Mouse (Mus musculus): Measurements from ENCODE around the gene Pmpca.

Pmpca gene

GRCm38 (mm10) chr2:26423086-26423485, 33.9 kb downstream of the Pmpca start:
- DNase-seq (ENCODE audit: inconsistent age in 2 of 2, low spot score in 1 of 2): no peak

- no peak for DNase-seq (ENCODE audit: inconsistent age in 2 of 2, low spot score in 1 of 2)
These were observed 35.4 kb downstream of the Pmpca start for GRCm38 (mm10) chr2:26424541-26424940.

DNA sequence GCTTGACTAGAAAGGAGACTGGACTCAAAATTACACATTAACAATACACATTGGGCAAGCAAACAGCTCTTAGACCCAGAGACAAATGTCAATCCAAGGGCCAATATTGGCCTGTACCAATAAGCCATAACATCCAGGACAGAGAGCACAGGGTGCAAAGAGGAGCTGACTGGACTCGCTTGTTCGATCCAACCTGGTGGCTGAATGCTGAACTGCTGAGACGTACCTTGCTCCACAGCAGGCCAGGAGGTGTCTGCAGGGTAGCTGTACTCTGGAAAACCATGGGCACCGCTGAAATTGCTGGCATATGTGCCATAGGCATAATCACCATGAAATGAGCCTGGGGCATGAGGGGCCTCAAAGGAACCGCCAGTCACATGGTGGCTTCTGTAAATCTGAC, 40.7 kb downstream of the Pmpca start:
- no peak for DNase-seq (ENCODE audit: inconsistent age in 2 of 2, low spot score in 1 of 2)

DNA sequence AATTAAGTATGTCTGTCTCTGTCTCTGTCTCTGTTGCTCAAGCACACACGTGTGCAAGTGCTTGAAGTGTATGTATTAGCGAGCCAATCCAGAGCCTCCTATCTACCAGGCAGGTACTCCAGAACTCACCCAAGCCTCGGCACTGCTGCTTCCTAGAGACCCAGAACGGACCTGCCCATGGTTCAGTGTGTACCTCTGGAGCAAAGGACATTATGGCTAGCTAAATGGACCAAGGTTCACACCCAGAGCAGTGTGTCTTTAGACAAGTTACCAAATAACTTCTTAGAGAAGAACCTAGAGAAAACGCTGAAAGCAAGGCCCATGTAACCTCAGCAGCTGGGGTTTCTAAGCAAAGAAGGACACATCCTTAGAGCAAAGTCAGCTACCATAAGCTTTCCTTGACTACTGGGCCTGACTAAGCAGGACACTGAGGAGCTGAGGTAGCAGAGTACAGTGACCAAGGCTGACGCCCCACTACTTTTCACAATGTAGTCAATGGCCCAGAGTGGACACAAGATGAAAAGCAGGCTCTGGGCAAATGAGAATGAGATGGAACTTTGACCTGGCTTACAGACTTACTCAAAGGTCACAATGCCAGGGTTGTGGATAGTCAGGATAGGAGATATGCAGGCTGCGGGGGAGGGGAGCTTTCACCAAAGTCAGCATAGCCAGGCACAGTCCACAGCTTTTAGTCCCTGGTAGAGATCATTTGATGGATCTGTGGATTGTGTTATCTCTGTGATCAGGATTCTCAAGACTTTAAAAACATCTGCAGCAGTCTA, 45.8 kb downstream of the Pmpca start:
- DNase-seq (ENCODE audit: inconsistent age in 2 of 2, low spot score in 1 of 2): no peak

DNA sequence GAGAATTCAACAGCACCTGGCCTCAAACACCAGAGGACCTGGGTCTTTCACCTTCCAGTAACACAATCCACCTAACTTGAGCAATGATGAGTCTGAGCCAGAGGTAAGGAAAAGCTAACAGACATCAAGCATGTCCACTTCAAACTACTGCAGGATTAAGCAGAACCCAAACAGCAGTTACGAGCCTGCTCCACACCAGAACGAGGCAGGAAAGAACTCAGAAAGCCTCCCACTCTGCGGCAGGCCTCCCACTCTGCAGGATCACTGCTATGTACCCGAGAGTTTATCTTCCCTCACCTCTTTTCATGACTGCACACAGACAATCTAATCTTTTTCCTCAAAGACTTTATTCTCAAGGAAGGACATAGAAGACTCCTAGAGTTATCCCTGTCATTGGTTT, 48.1 kb downstream of the Pmpca start:
- DNase-seq (ENCODE audit: inconsistent age in 2 of 2, low spot score in 1 of 2): no peak

- DNase-seq (ENCODE audit: inconsistent age in 2 of 2, low spot score in 1 of 2): no peak
These were observed 49.2 kb downstream of the Pmpca start for GRCm38 (mm10) chr2:26438373-26438772.

- no peak for DNase-seq (ENCODE audit: inconsistent age in 2 of 2, low spot score in 1 of 2)
These were observed 50.5 kb downstream of the Pmpca start for GRCm38 (mm10) chr2:26439671-26440070.

DNA sequence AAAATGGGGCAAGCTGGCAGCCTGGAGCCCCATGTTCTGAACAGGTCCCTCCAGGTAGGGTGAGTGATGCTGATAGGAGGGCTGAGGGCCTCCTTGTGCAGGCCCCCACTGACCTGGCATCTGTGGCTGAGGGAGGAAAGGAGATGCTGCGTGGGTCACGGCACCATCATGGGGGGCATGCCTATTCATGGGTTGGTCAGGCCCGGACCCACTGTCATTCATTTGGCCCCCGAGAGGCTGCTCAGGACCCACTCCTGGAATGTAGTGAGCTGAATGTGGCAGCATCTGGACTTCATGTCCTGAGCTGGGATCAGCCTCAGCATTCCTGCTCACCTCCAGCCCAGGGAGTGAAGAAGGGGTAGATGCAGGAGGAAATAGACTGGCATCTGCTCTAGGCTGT, 52.1 kb downstream of the Pmpca start:
- DNase-seq (ENCODE audit: inconsistent age in 2 of 2, low spot score in 1 of 2): no peak

- DNase-seq (ENCODE audit: inconsistent age in 2 of 2, low spot score in 1 of 2): no peak
These were observed 52.5 kb downstream of the Pmpca start for GRCm38 (mm10) chr2:26441688-26442087.

- no peak for DNase-seq (ENCODE audit: inconsistent age in 2 of 2, low spot score in 1 of 2)
These were observed 53.7 kb downstream of the Pmpca start for GRCm38 (mm10) chr2:26442843-26443242.

GRCm38 (mm10) chr2:26443876-26444275, 54.7 kb downstream of the Pmpca start:
- DNase-seq (ENCODE audit: inconsistent age in 2 of 2, low spot score in 1 of 2): peak in 1 of 2 experiments; percentile 50

GRCm38 (mm10) chr2:26444368-26444767, 55.2 kb downstream of the Pmpca start:
- DNase-seq (ENCODE audit: inconsistent age in 2 of 2, low spot score in 1 of 2): no peak

DNA sequence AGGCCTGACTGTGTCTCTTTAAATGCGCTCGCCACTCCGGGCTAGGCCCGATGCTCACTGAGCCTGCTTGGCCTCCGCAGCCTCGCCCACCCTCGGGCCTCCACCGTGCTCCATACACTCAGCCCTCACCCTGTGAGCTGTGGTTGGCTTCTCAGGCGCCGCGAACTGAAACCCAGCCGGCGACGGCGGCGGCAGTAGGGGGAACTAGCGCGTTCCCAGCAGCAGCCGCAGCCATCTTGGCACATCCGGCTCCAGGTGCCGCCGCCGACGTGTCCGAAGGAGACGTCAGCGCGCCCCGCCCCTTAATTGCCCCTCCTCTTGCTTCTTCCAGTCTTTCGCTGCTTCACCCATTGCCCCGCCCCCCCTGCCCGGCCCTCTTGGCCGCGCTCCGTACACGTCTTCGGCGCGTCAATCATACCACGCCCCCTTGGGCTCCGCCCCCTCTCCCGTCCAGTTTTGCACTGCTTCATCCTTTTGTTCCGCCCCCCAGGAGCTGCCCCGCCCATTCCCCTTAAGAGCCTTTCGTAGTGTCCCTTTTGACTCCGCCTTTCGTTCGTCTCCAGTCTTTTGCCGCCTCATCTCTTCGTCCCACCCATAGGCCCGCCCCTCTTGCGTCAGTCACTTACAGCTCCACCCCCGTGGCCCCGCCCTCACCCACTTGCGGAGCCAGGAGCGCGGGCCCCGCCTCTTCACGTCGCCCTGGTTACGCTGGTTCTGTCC, 56.0 kb downstream of the Pmpca start, which contains the start of gene Sec16a:
Sec16a (minus strand) TSS at position 271 of the 720 bp plus-strand sequence.
- peak; percentile 100 for DNase-seq (ENCODE audit: inconsistent age in 2 of 2, low spot score in 1 of 2)

GRCm38 (mm10) chr2:26445666-26446445, 56.7 kb downstream of the Pmpca start:
- peak; percentile 97 to 100 for DNase-seq (ENCODE audit: inconsistent age in 2 of 2, low spot score in 1 of 2)

DNA sequence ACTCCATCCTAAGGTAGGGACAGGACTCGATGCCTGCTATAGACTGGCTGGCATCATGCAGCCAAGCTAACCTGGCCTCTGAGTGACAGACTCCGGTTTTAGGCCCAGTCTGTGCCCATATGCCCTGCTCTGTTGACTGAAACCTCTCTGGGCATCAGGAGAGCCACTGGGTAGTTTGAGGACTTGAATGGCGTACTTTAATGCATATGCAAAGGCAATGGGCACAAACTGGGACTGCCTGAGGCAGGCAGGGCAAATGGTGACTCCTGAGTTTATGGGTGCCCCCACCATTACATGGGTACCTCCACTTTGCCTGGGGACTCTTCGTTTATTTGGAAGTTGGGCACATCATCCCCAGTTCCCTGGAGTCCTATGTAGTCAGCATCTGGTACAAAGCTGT, 57.5 kb downstream of the Pmpca start:
- peak in 1 of 2 experiments; percentile 59 for DNase-seq (ENCODE audit: inconsistent age in 2 of 2, low spot score in 1 of 2)
